ENCODE assay signal across 15 mouse cellular contexts in genomic region chr2:86175422-86175821, GRCm38 (mm10). TPM values are rescaled to one million over a fixed set of nuclear protein-coding genes. Genes with fewer than 3 reads are reported as not detected.
"Had no signal": no experiment of that assay in that cellular context is flagged by ENCODE, and none has a peak within 500 bp of the region (broad histone marks: within the 10 kb centered on the region; RNA-seq: fewer than 3 reads in every experiment).

No protein-coding gene starts in this region.

RNA-seq across cellular contexts. Expression of gene Olfr1044, which starts 2.2 kb away (rescaled TPM):
- total RNA-seq: midbrain, postnatal 0 days; monocyte, adult 5-6 weeks had no signal
- polyA plus RNA-seq: liver, embryonic 15.5 days; lung, embryonic 14.5 days; lung, embryonic 16.5 days; macrophage; midbrain, embryonic 11.5 days; midbrain, embryonic 13.5 days; midbrain, embryonic 15.5 days; midbrain, postnatal 0 days; neural tube, embryonic 12.5 days; neural tube, embryonic 14.5 days; small intestine, adult 2 months; stomach, embryonic 14.5 days; stomach, embryonic 16.5 days; thymus, postnatal 0 days had no signal

RNA-seq across cellular contexts. Expression of gene Olfr1043, which starts 8.1 kb away (rescaled TPM):
- total RNA-seq: midbrain, postnatal 0 days; monocyte, adult 5-6 weeks had no signal
- polyA plus RNA-seq: liver, embryonic 15.5 days; lung, embryonic 14.5 days; lung, embryonic 16.5 days; macrophage; midbrain, embryonic 11.5 days; midbrain, embryonic 13.5 days; midbrain, embryonic 15.5 days; midbrain, postnatal 0 days; neural tube, embryonic 12.5 days; neural tube, embryonic 14.5 days; small intestine, adult 2 months; stomach, embryonic 14.5 days; stomach, embryonic 16.5 days; thymus, postnatal 0 days had no signal

RNA-seq across cellular contexts. Expression of gene Olfr52, which starts 10.1 kb away (rescaled TPM):
- total RNA-seq: midbrain, postnatal 0 days; monocyte, adult 5-6 weeks had no signal
- polyA plus RNA-seq: liver, embryonic 15.5 days; lung, embryonic 14.5 days; lung, embryonic 16.5 days; macrophage; midbrain, embryonic 11.5 days; midbrain, embryonic 13.5 days; midbrain, embryonic 15.5 days; midbrain, postnatal 0 days; neural tube, embryonic 12.5 days; neural tube, embryonic 14.5 days; small intestine, adult 2 months; stomach, embryonic 14.5 days; stomach, embryonic 16.5 days; thymus, postnatal 0 days had no signal

RNA-seq across cellular contexts. Expression of gene Olfr1042, which starts 13.8 kb away (rescaled TPM):
- total RNA-seq: midbrain, postnatal 0 days; monocyte, adult 5-6 weeks had no signal
- polyA plus RNA-seq: liver, embryonic 15.5 days; lung, embryonic 14.5 days; lung, embryonic 16.5 days; macrophage; midbrain, embryonic 11.5 days; midbrain, embryonic 13.5 days; midbrain, embryonic 15.5 days; midbrain, postnatal 0 days; neural tube, embryonic 12.5 days; neural tube, embryonic 14.5 days; small intestine, adult 2 months; stomach, embryonic 14.5 days; stomach, embryonic 16.5 days; thymus, postnatal 0 days had no signal

RNA-seq across cellular contexts. Expression of gene Olfr1045, which starts 27.4 kb away (rescaled TPM):
- total RNA-seq: midbrain, postnatal 0 days; monocyte, adult 5-6 weeks had no signal
- polyA plus RNA-seq: liver, embryonic 15.5 days; lung, embryonic 14.5 days; lung, embryonic 16.5 days; macrophage; midbrain, embryonic 11.5 days; midbrain, embryonic 13.5 days; midbrain, embryonic 15.5 days; midbrain, postnatal 0 days; neural tube, embryonic 12.5 days; neural tube, embryonic 14.5 days; small intestine, adult 2 months; stomach, embryonic 14.5 days; stomach, embryonic 16.5 days; thymus, postnatal 0 days had no signal
